Mouse (Mus musculus) heart, postnatal 0 days (tissue): ENCODE measurements around the gene Tex44.

Experiments used
- CTCF ChIP-seq: IDR thresholded peaks from 2 replicates; pipeline ENCODE4 v1.5.1; 2016; ENCODE audit warnings: antibody characterized with exemption, control low read depth, low read depth
- EP300 ChIP-seq: IDR thresholded peaks from 2 replicates; pipeline ENCODE4 v1.6.1; 2016; ENCODE audit warnings: antibody characterized with exemption, low read depth

- no peak for TF ChIP-seq CTCF
- no peak for TF ChIP-seq EP300
These were observed at the start of gene Tex44, which contains the start of gene Nmur1 for GRCm38 (mm10) chr1:86426128-86426527.
